Mouse (Mus musculus) spleen, adult 18-20 months (tissue): ENCODE data around the gene Ubxn6.

Source experiments
- DNase-seq, 2 experiments: peaks; one replicate each; pipeline ENCODE4 v3.0.0; 2022; ENCODE audit warnings: mixed read lengths in 2 of 2

Ubxn6 gene

GRCm38 (mm10) chr17:56051369-56051768 lies 23.5 kb downstream of the Ubxn6 start:
- no peak for DNase-seq

- no peak for DNase-seq
Observed at GRCm38 (mm10) chr17:56040857-56041163, 34.0 kb downstream of the Ubxn6 start.

GRCm38 (mm10) chr17:56040030-56040856 lies 34.6 kb downstream of the Ubxn6 start, which contains the start of gene Chaf1a:
TSS of gene Chaf1a (plus strand) at chr17:56040439.
- peak; percentile 87 to 93 for DNase-seq

- DNase-seq, result no peak
Observed at GRCm38 (mm10) chr17:56039345-56039744, 35.5 kb downstream of the Ubxn6 start.

GRCm38 (mm10) chr17:56038583-56039261 lies 36.1 kb downstream of the Ubxn6 start:
- DNase-seq, result no peak

- DNase-seq, result no peak
Observed at GRCm38 (mm10) chr17:56036901-56037287, 37.9 kb downstream of the Ubxn6 start.

GRCm38 (mm10) chr17:56036176-56036900 lies 38.5 kb downstream of the Ubxn6 start, which contains the start of gene Sh3gl1:
TSS of gene Sh3gl1 (minus strand) at chr17:56036635.
- DNase-seq, result peak; percentile 99

- no peak for DNase-seq
Observed at GRCm38 (mm10) chr17:56035216-56035615, 39.6 kb downstream of the Ubxn6 start.

GRCm38 (mm10) chr17:56034726-56035100 lies 40.1 kb downstream of the Ubxn6 start:
- no peak for DNase-seq

GRCm38 (mm10) chr17:56034040-56034725 lies 40.6 kb downstream of the Ubxn6 start:
- DNase-seq, result no peak

- DNase-seq, result peak; percentile 55 to 60
Observed at GRCm38 (mm10) chr17:56032831-56033230, 42.0 kb downstream of the Ubxn6 start.

- no peak for DNase-seq
Observed at GRCm38 (mm10) chr17:56032127-56032733, 42.6 kb downstream of the Ubxn6 start.

- DNase-seq, result no peak
Observed at GRCm38 (mm10) chr17:56031431-56031830, 43.4 kb downstream of the Ubxn6 start.

- no peak for DNase-seq
Observed at GRCm38 (mm10) chr17:56030919-56031318, 43.9 kb downstream of the Ubxn6 start.

GRCm38 (mm10) chr17:56030238-56030870 lies 44.5 kb downstream of the Ubxn6 start:
- DNase-seq, result no peak

- DNase-seq, result no peak
Observed at GRCm38 (mm10) chr17:56027801-56028441, 46.9 kb downstream of the Ubxn6 start.

- DNase-seq, result no peak
Observed at GRCm38 (mm10) chr17:56026881-56027280, 47.9 kb downstream of the Ubxn6 start.

- DNase-seq, result no peak
Observed at GRCm38 (mm10) chr17:56026303-56026702, 48.5 kb downstream of the Ubxn6 start.

GRCm38 (mm10) chr17:56024931-56025330 lies 49.9 kb downstream of the Ubxn6 start:
- DNase-seq, result no peak

- DNase-seq, result no peak
Observed at GRCm38 (mm10) chr17:56024476-56024875, 50.4 kb downstream of the Ubxn6 start.

- DNase-seq, result peak in 1 of 2 experiments; percentile 36
Observed at GRCm38 (mm10) chr17:56023386-56023785, 51.4 kb downstream of the Ubxn6 start.

GRCm38 (mm10) chr17:56022989-56023290 lies 51.9 kb downstream of the Ubxn6 start:
- no peak for DNase-seq
